Mouse (Mus musculus) midbrain, embryonic 11.5 days (tissue): ENCODE measurements around the gene Ttc7b. TPM values are rescaled to one million over a fixed set of nuclear protein-coding genes. Genes with fewer than 3 reads are reported as not detected.

ENCODE experiments used
- ATAC-seq: fragments of 200-750 bp; cut with Nextera tagmentation; 2 replicates; pipeline ENCODE4 v1.8.0; 2017; ENCODE audit warnings: moderate TSS enrichment, moderate library complexity; ENCODE audit not compliant: low FRiP score
- DNase-seq: peaks from one replicate; pipeline ENCODE4 v3.0.0; 2015; ENCODE audit warnings: low spot score; ENCODE audit errors: missing footprints
- H3K27ac ChIP-seq: fragments of 300-500 bp; sonication (generic); 2 replicates; pipeline ENCODE4 v1.5.1; 2014; ENCODE audit warnings: low read depth, low read length
- H3K27me3 ChIP-seq: fragments of 300-500 bp; sonication (generic); 2 replicates; pipeline ENCODE4 v1.6.1; 2014; ENCODE audit warnings: mild to moderate bottlenecking, low read length, moderate library complexity, mixed read lengths; ENCODE audit not compliant: control insufficient read depth, insufficient read depth
- H3K36me3 ChIP-seq: fragments of 300-500 bp; sonication (generic); 2 replicates; pipeline ENCODE4 v1.6.1; 2014; ENCODE audit warnings: mild to moderate bottlenecking, low read length, moderate library complexity, mixed read lengths; ENCODE audit not compliant: control insufficient read depth, insufficient read depth
- H3K4me1 ChIP-seq: fragments of 300-500 bp; sonication (generic); 2 replicates; pipeline ENCODE4 v1.6.1; 2014; ENCODE audit warnings: low read length; ENCODE audit not compliant: control insufficient read depth, insufficient read depth
- H3K4me2 ChIP-seq: fragments of 300-500 bp; sonication (generic); 2 replicates; pipeline ENCODE4 v1.6.1; 2014; ENCODE audit warnings: mild to moderate bottlenecking, moderate library complexity
- H3K4me3 ChIP-seq: fragments of 300-500 bp; sonication (generic); 2 replicates; pipeline ENCODE4 v1.5.1; 2014; ENCODE audit warnings: low read depth, low read length
- H3K9ac ChIP-seq: fragments of 300-500 bp; sonication (generic); 2 replicates; pipeline ENCODE4 v1.6.1; 2014; ENCODE audit warnings: low read length
- H3K9me3 ChIP-seq: fragments of 300-500 bp; sonication (generic); 2 replicates; pipeline ENCODE4 v1.6.1; 2016; ENCODE audit warnings: low read length; ENCODE audit not compliant: control insufficient read depth
- WGBS: fragments of 180-500 bp; shearing (Covaris S2); extraction: QIAGEN DNeasy Blood & Tissue Kit; methylation state at CpG from one replicate; pipeline ENCODE4 v1.1.7; 2014; 5-methylcytosine and 5-hydroxymethylcytosine counted together
- polyA plus RNA-seq: library from polyadenylated mRNA; unstranded; fragments of >200 nt; fragmentation: Nextera tagmentation; extraction: Ambion mirVana; gene quantifications from 2 replicates; pipeline ENCODE4 v1.2.1, GENCODE M21; 2014

Ttc7b gene
- polyA plus RNA-seq, 1 experiment from 2014 or later: 9.2 TPM

DNA sequence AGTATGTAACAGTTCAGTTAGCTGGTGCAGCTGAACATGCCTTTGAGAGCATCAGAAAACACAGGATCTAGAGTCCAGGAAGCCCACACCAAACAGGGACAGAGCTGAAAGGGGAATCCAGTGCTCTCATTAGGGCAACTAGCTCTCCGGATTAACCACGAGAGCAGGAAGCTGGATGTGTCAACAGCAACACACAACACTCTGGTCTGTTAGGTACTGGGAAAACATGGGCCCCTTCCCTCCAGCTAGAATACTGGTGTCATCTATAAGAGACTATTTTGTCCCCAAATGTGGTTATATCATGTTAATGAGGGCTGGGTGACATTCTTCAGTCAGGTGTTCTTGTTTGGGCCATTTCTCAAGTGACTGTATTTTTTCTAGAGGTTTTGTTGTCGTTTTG is 21.4 kb upstream of the Ttc7b start:
- ATAC-seq (no peak), DNase-seq (peak; percentile 62)
- no peaks in the 10 kb centered on the region for H3K27me3 ChIP-seq
- H3K4me3 ChIP-seq: no peak overlapping the region
- WGBS: 61% methylated on average over 3 of the region's 3 CpGs
- no peaks in the 10 kb centered on the region for H3K9me3 ChIP-seq
- no peak overlapping the region for H3K9ac ChIP-seq
- no peaks in the 10 kb centered on the region for H3K36me3 ChIP-seq
- H3K4me1 ChIP-seq: no peaks in the 10 kb centered on the region
- no peak overlapping the region for H3K27ac ChIP-seq
- H3K4me2 ChIP-seq: no peak overlapping the region

- ATAC-seq: no peak
- no peaks in the 10 kb centered on the region for H3K9me3 ChIP-seq
- WGBS: 77% methylated on average over 9 of the region's 9 CpGs
Measured at GRCm38 (mm10) chr12:100539158-100539714, 18.6 kb upstream of the Ttc7b start.

GRCm38 (mm10) chr12:100538445-100539157 is 18.0 kb upstream of the Ttc7b start:
- Histone ChIP-seq H3K36me3 (no peaks in the 10 kb centered on the region), H3K27me3 (no peaks in the 10 kb centered on the region), H3K4me3 (no peak overlapping the region), H3K9me3 (no peaks in the 10 kb centered on the region), H3K4me2 (no peak overlapping the region), H3K9ac (no peak overlapping the region), H3K4me1 (peaks cover 8% of the 10 kb centered on the region), H3K27ac (no peak overlapping the region)
- DNase-seq: peak; percentile 81
- WGBS: 73% methylated on average over 7 of the region's 7 CpGs
- no peak for ATAC-seq

More at GRCm38 (mm10) chr12:100539158-100539714, 18.6 kb upstream of the Ttc7b start:
- Histone ChIP-seq H3K27me3 (no peaks in the 10 kb centered on the region), H3K4me3 (no peak overlapping the region), H3K27ac (no peak overlapping the region), H3K4me1 (peaks cover 2% of the 10 kb centered on the region), H3K36me3 (no peaks in the 10 kb centered on the region), H3K4me2 (no peak overlapping the region), H3K9ac (no peak overlapping the region)
- DNase-seq: peak; percentile 76

DNA sequence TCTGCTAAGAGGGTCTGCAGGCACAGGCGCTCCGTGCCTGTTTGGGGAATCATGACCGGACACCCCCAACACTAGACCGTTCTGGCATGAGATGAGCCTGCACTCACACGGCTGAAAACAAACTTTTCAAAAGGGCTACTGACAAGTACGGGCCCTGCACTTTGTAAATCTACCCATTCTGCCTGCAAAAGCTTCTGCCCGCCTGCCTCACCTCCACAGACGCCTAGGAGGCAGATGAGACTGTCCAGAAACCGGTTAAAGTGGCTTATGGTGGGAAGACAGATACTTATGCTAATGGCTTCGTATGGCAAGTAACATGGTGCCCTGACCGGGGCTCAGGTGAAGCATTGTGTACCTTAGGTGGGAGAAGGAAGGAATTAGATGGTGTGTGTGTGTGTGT is 16.5 kb upstream of the Ttc7b start:
- H3K27ac ChIP-seq: no peak overlapping the region
- no peaks in the 10 kb centered on the region for H3K9me3 ChIP-seq
- no peaks in the 10 kb centered on the region for H3K27me3 ChIP-seq
- no peak overlapping the region for H3K9ac ChIP-seq
- H3K4me1 ChIP-seq: peaks cover 8% of the 10 kb centered on the region
- ATAC-seq (no peak), DNase-seq (peak; percentile 54)
- no peak overlapping the region for H3K4me3 ChIP-seq
- 88% methylated on average over 11 of the region's 11 CpGs for WGBS
- H3K36me3 ChIP-seq: no peaks in the 10 kb centered on the region
- no peak overlapping the region for H3K4me2 ChIP-seq

- 69% methylated on average over 12 of the region's 12 CpGs for WGBS
- Histone ChIP-seq H3K27ac (no peak overlapping the region), H3K27me3 (no peaks in the 10 kb centered on the region), H3K9me3 (no peaks in the 10 kb centered on the region), H3K4me3 (no peak overlapping the region), H3K9ac (no peak overlapping the region), H3K4me1 (peaks cover 8% of the 10 kb centered on the region), H3K4me2 (no peak overlapping the region), H3K36me3 (no peaks in the 10 kb centered on the region)
- peak; percentile 31 for DNase-seq
- ATAC-seq: no peak
Measured at GRCm38 (mm10) chr12:100535028-100535427, 14.4 kb upstream of the Ttc7b start.

DNA sequence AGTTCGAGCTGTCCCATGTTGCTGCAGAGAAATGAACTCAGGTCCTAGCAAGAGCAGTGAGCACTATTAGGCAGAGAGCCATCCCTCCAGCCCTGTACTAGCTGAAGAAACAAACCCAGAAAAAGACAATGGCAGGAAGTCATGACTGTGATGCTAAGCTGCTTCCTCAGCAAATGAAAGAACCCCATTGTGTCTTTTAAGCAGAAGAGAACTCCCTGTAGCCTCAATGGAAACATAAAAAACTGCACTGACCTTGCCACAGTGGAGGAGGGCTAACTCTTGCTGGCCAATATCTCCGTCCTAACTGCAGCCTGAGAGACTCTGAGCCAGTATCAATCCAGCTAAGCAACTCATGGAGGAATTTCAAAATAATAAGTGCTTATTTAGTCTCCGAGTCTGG is 13.4 kb upstream of the Ttc7b start:
- no peak overlapping the region for H3K4me3 ChIP-seq
- no peak overlapping the region for H3K27ac ChIP-seq
- H3K36me3 ChIP-seq: no peaks in the 10 kb centered on the region
- H3K9ac ChIP-seq: no peak overlapping the region
- no peaks in the 10 kb centered on the region for H3K9me3 ChIP-seq
- no peak for ATAC-seq
- H3K4me1 ChIP-seq: peaks cover 11% of the 10 kb centered on the region
- WGBS: 45% methylated on average over 3 of the region's 3 CpGs
- H3K27me3 ChIP-seq: no peaks in the 10 kb centered on the region
- H3K4me2 ChIP-seq: no peak overlapping the region
- DNase-seq: peak; percentile 82

DNA sequence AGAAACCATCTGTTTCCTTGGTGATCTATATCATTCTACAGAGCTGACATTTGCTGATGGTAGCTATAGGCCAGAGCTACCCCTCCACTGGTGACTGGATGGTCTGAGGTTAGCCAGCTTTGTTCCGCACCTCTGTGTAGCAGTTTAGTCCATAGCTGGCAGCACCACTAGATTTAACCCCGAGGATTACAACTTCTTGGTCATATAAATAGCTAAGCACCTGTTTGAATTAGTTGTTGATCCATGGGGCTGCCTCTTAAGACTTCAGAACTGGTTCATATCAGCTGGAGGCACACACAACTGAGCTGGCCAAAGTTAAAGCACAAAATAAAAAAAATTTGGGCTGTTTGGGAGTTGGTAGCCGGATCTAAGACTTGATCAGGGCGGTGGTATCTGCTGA is 12.6 kb upstream of the Ttc7b start:
- 80% methylated on average over 4 of the region's 4 CpGs for WGBS

DNA sequence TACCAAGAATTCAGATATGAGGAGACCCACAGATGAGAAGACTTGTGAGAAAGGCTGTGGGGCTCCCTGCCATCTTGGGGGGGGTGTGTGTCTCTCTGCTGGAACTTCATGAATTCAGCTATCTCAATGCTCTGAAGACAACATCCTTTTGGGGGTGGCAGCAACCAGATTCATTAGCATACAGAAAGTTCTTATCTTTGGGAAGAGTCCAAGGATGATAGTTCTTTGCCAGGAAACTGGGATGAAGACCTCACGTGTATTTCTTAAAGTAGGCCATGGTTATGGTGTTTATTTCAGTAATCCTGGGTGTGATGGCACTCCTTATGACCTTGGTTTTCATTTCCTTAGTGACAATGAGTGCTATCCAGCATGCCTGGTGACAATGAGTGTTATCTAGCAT is 11.1 kb upstream of the Ttc7b start:
- Histone ChIP-seq H3K36me3 (no peaks in the 10 kb centered on the region), H3K27me3 (no peaks in the 10 kb centered on the region), H3K4me1 (peaks cover 20% of the 10 kb centered on the region), H3K4me2 (no peak overlapping the region), H3K9me3 (no peaks in the 10 kb centered on the region), H3K9ac (no peak overlapping the region), H3K4me3 (no peak overlapping the region), H3K27ac (no peak overlapping the region)
- DNase-seq (no peak), ATAC-seq (no peak)
- 81% methylated on average over 1 of the region's 1 CpGs for WGBS

More for the DNA sequence above, 12.6 kb upstream of the Ttc7b start:
- no peak overlapping the region for H3K4me2 ChIP-seq
- no peak overlapping the region for H3K4me3 ChIP-seq
- no peak for ATAC-seq
- H3K27ac ChIP-seq: no peak overlapping the region
- H3K9me3 ChIP-seq: no peaks in the 10 kb centered on the region
- H3K9ac ChIP-seq: no peak overlapping the region
- H3K27me3 ChIP-seq: no peaks in the 10 kb centered on the region
- no peaks in the 10 kb centered on the region for H3K36me3 ChIP-seq
- DNase-seq: peak; percentile 71
- H3K4me1 ChIP-seq: peaks cover 17% of the 10 kb centered on the region

DNA sequence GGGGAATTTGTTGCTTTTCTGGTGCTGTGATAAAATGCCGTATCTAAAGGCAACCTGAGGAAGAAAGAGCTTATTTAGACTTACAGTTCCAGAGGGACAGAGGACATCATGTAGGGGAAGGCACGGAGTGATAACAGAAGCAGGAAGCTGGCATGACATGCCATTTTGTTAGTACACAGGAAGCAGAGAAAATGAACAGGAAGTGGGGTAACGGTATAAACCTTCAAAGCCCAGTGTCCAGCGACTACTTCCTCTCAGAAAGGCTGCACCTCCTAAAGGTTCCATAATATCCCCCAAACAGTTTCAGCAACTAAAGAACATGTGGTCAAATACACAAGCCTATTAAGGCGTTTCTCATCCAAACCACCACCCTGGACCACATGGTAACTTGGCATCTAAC is 10.2 kb upstream of the Ttc7b start:
- no peaks in the 10 kb centered on the region for H3K36me3 ChIP-seq
- H3K9me3 ChIP-seq: no peaks in the 10 kb centered on the region
- H3K4me2 ChIP-seq: no peak overlapping the region
- no peak overlapping the region for H3K4me3 ChIP-seq
- H3K27ac ChIP-seq: no peak overlapping the region
- no peak overlapping the region for H3K9ac ChIP-seq
- WGBS: 87% methylated on average over 5 of the region's 5 CpGs
- no peak for DNase-seq
- H3K4me1 ChIP-seq: peaks cover 20% of the 10 kb centered on the region
- no peak for ATAC-seq
- H3K27me3 ChIP-seq: no peaks in the 10 kb centered on the region
